In genomic region chr2:68435494-68436255, GRCm38 (mm10) we compare ENCODE assay signal across 9 mouse cellular contexts. TPM values are rescaled to one million over a fixed set of nuclear protein-coding genes. Genes with fewer than 3 reads are reported as not detected.
DNase-seq lines count a peak whose midpoint lies in the region; ATAC-seq lines count a peak whose summit lies in the region.
"Had no signal": no experiment of that assay in that cellular context is flagged by ENCODE, and none has a peak within 500 bp of the region (broad histone marks: within the 10 kb centered on the region; RNA-seq: fewer than 3 reads in every experiment).

No protein-coding gene starts in this region.

- no peak for DNase-seq in frontal cortex, postnatal 10 days (ENCODE audit: low spot score in 2 of 2)
- DNase-seq in embryo, embryonic 9.5 days (ENCODE audit: extremely low spot score): peak; percentile 20
- DNase-seq in neural tube, embryonic 10.5 days (ENCODE audit: extremely low spot score, low spot score): peak; percentile 18
- DNase-seq in layer of hippocampus, postnatal 10 days (ENCODE audit: low spot score in 2 of 2): no peak
- no peak for DNase-seq in left cerebral cortex, postnatal 10 days (ENCODE audit: extremely low spot score in 1 of 2, low spot score in 2 of 2)
- DNase-seq: cerebellum, adult 2 months had no signal

- 0 out of 2 replicates have a peak overlapping the region, but pooled peaks have one; percentile 50 for H3K27ac ChIP-seq in intestine, embryonic 16.5 days (ENCODE audit: low read length)

- peak overlapping the region; percentile 37 for H3K4me2 ChIP-seq in intestine, embryonic 16.5 days (ENCODE audit: low read depth, low read length)

- H3K9me3 ChIP-seq in intestine, embryonic 16.5 days (ENCODE audit: control insufficient read depth, low read length): no peaks in the 10 kb centered on the region

- H3K36me3 ChIP-seq in intestine, embryonic 16.5 days (ENCODE audit: control insufficient read depth, insufficient read depth, low read length): no peaks in the 10 kb centered on the region

- ATAC-seq in frontal cortex, adult (ENCODE audit: low TSS enrichment): peak; percentile 48
- peak; percentile 43 for ATAC-seq in intestine, embryonic 16.5 days
- no peak for ATAC-seq in megakaryocyte-erythroid progenitor cell, adult 5-6 weeks (replicated peaks; ENCODE audit: low FRiP score, low TSS enrichment, poor library complexity, severe bottlenecking)

- intact Hi-C loops in left cerebral cortex, postnatal 10 days (cut with DNase I): no loop called here

- WGBS in intestine, embryonic 16.5 days: 23% methylated on average over 15 of the region's 15 CpGs

- no peaks in the 10 kb centered on the region for H3K27me3 ChIP-seq in intestine, embryonic 16.5 days (replicated peaks; ENCODE audit: control insufficient read depth, insufficient read depth, low read length)

- H3K9ac ChIP-seq in intestine, embryonic 16.5 days (ENCODE audit: low read depth, low read length): peak overlapping the region; percentile 7; the same call in 1 of the 2 replicates

- peak overlapping the region; percentile 19 for H3K4me3 ChIP-seq in intestine, embryonic 16.5 days (ENCODE audit: low read length)

- peaks cover 22% of the 10 kb centered on the region for H3K4me1 ChIP-seq in intestine, embryonic 16.5 days (ENCODE audit: control insufficient read depth, insufficient read depth, low read length)

RNA-seq across cellular contexts. Expression of gene Stk39, which starts 36.4 kb away (rescaled TPM):
- 4.5 and 5.9 TPM in 2 replicates for polyA plus RNA-seq in intestine, embryonic 16.5 days (2015; fragmentation: Nextera tagmentation; extraction: Ambion mirVana)
- 10 to 100 TPM; 47.8 to 54.7 TPM for total RNA-seq in layer of hippocampus, postnatal 10 days (2021)
- total RNA-seq in left cerebral cortex, postnatal 10 days (2021): 10 to 100 TPM; 49.2 to 51.6 TPM
- total RNA-seq in megakaryocyte-erythroid progenitor cell, adult 5-6 weeks (2014; fragmentation: Nextera tagmentation): 2.1 and 4.3 TPM in 2 replicates
- total RNA-seq in megakaryocyte-erythroid progenitor cell, adult 5-6 weeks (2017): 1.3 and 1.6 TPM in 2 replicates

Comparison
In these comparisons a context has a peak if more than half of its experiments do, and no peak if none do; other contexts are left out.
1. DNase-seq: peak in embryo, embryonic 9.5 days (single experiment) and neural tube, embryonic 10.5 days (single experiment); none in frontal cortex, postnatal 10 days (0 of 2), layer of hippocampus, postnatal 10 days (0 of 2) and left cerebral cortex, postnatal 10 days (0 of 2).
2. RNA of gene Stk39, which starts 36.4 kb away (total RNA-seq): 47.8 to 54.7 TPM in layer of hippocampus, postnatal 10 days and 49.2 to 51.6 TPM in left cerebral cortex, postnatal 10 days; 1.3 to 4.3 TPM in megakaryocyte-erythroid progenitor cell, adult 5-6 weeks; every median in the first group is over 4 times any median in the second.